Mouse (Mus musculus) embryonic facial prominence, embryonic 15.5 days (tissue): ENCODE measurements around the gene Itln1. TPM values are rescaled to one million over a fixed set of nuclear protein-coding genes. Genes with fewer than 3 reads are reported as not detected.
"Not testable (repeated sequence)": the region's sequence is repeated elsewhere in the genome, so short reads cannot be mapped to it uniquely, and the experiment has no call there.

ENCODE experiments used
- ATAC-seq: fragments of 200-750 bp; cut with Nextera tagmentation; 2 replicates; pipeline ENCODE4 v1.8.0; 2017; ENCODE audit warnings: low read depth, moderate TSS enrichment; ENCODE audit not compliant: insufficient number of reproducible peaks, low FRiP score, low TSS enrichment
- H3K27ac ChIP-seq: fragments of 300-500 bp; sonication (generic); replicated peaks from 2 replicates; pipeline ENCODE4 v1.5.1; 2015; ENCODE audit warnings: mild to moderate bottlenecking, inconsistent platforms
- H3K27me3 ChIP-seq: fragments of 300-500 bp; sonication (generic); 2 replicates; pipeline ENCODE4 v1.6.1; 2015; ENCODE audit warnings: inconsistent platforms
- H3K36me3 ChIP-seq: fragments of 300-500 bp; sonication (generic); 2 replicates; pipeline ENCODE4 v1.6.1; 2015; ENCODE audit warnings: mild to moderate bottlenecking, inconsistent platforms
- H3K4me1 ChIP-seq: fragments of 300-500 bp; sonication (generic); 2 replicates; pipeline ENCODE4 v1.6.1; 2015; ENCODE audit warnings: inconsistent platforms
- H3K4me2 ChIP-seq: fragments of 300-500 bp; sonication (generic); replicated peaks from 2 replicates; pipeline ENCODE4 v1.6.1; 2015; ENCODE audit warnings: mild to moderate bottlenecking, inconsistent platforms
- H3K4me3 ChIP-seq: fragments of 300-500 bp; sonication (generic); replicated peaks from 2 replicates; pipeline ENCODE4 v1.5.1; 2015; ENCODE audit warnings: mild to moderate bottlenecking, inconsistent platforms
- H3K9ac ChIP-seq: fragments of 300-500 bp; sonication (generic); 2 replicates; pipeline ENCODE4 v1.6.1; 2015; ENCODE audit warnings: inconsistent platforms
- H3K9me3 ChIP-seq: fragments of 300-500 bp; sonication (generic); replicated peaks from 2 replicates; pipeline ENCODE4 v1.6.1; 2016; ENCODE audit warnings: inconsistent platforms
- WGBS: fragments of 180-500 bp; shearing (Covaris S2); methylation state at CpG from one replicate; pipeline ENCODE4 v1.1.7; 2015; 5-methylcytosine and 5-hydroxymethylcytosine counted together
- polyA plus RNA-seq: library from polyadenylated mRNA; unstranded; fragments of >200 nt; fragmentation: Nextera tagmentation; extraction: Ambion mirVana; gene quantifications from 2 replicates; pipeline ENCODE4 v1.2.1, GENCODE M21; 2015

The Itln1 gene
- polyA plus RNA-seq, 1 experiment from 2014 or later, result 0.44 TPM

GRCm38 (mm10) chr1:171477758-171478545 is 57.1 kb downstream of the Itln1 start:
- no peak overlapping the region for H3K9ac ChIP-seq
- H3K9me3 ChIP-seq, result peaks cover 8% of the 10 kb centered on the region; the same call in 1 of the 2 replicates
- H3K4me2 ChIP-seq, result peak overlapping the region; percentile 42
- peak overlapping the region; percentile 89 for H3K27ac ChIP-seq
- H3K27me3 ChIP-seq, result no peaks in the 10 kb centered on the region
- H3K4me3 ChIP-seq, result peak overlapping the region; percentile 35
- peak; percentile 88 for ATAC-seq
- H3K36me3 ChIP-seq, result no peaks in the 10 kb centered on the region
- H3K4me1 ChIP-seq, result no peaks in the 10 kb centered on the region
- 46% methylated on average over 27 of the region's 27 CpGs for WGBS

- 69% methylated on average over 8 of the region's 8 CpGs for WGBS
- Histone ChIP-seq H3K4me1 (no peaks in the 10 kb centered on the region), H3K4me3 (no peak overlapping the region), H3K9me3 (peaks cover 5% of the 10 kb centered on the region; the same call in 1 of the 2 replicates), H3K27me3 (no peaks in the 10 kb centered on the region), H3K9ac (no peak overlapping the region), H3K36me3 (no peaks in the 10 kb centered on the region), H3K4me2 (no peak overlapping the region), H3K27ac (peak overlapping the region; percentile 89)
- no peak for ATAC-seq
These were observed 58.0 kb downstream of the Itln1 start for GRCm38 (mm10) chr1:171477123-171477522.

GRCm38 (mm10) chr1:171473920-171474640 is 61.0 kb downstream of the Itln1 start:
- Histone ChIP-seq H3K4me1 (no peaks in the 10 kb centered on the region), H3K4me3 (no peak overlapping the region), H3K9me3 (no peaks in the 10 kb centered on the region), H3K27me3 (no peaks in the 10 kb centered on the region), H3K9ac (no peak overlapping the region), H3K27ac (no peak overlapping the region), H3K36me3 (no peaks in the 10 kb centered on the region), H3K4me2 (no peak overlapping the region)
- ATAC-seq, result no peak
- 59% methylated on average over 9 of the region's 9 CpGs for WGBS

- ATAC-seq, result no peak
- Histone ChIP-seq H3K4me1 (no peaks in the 10 kb centered on the region), H3K27ac (no peak overlapping the region), H3K36me3 (no peaks in the 10 kb centered on the region), H3K9me3 (no peaks in the 10 kb centered on the region), H3K4me2 (no peak overlapping the region), H3K4me3 (no peak overlapping the region), H3K9ac (no peak overlapping the region), H3K27me3 (no peaks in the 10 kb centered on the region)
- WGBS, result 57% methylated on average over 4 of the region's 4 CpGs
These were observed 61.6 kb downstream of the Itln1 start for GRCm38 (mm10) chr1:171473506-171473905.

GRCm38 (mm10) chr1:171471941-171472340 is 63.2 kb downstream of the Itln1 start:
- H3K9me3 ChIP-seq, H3K27me3 ChIP-seq, H3K36me3 ChIP-seq, H3K4me3 ChIP-seq, H3K4me2 ChIP-seq, H3K9ac ChIP-seq, H3K27ac ChIP-seq, ATAC-seq, H3K4me1 ChIP-seq: not testable (repeated sequence)
- WGBS, result 81% methylated on average over 8 of the region's 8 CpGs

- H3K4me1 ChIP-seq, result no peaks in the 10 kb centered on the region
- H3K27ac ChIP-seq, result no peak overlapping the region
- H3K4me2 ChIP-seq, result no peak overlapping the region
- no peaks in the 10 kb centered on the region for H3K9me3 ChIP-seq
- H3K9ac ChIP-seq, result no peak overlapping the region
- H3K27me3 ChIP-seq, result no peaks in the 10 kb centered on the region
- H3K36me3 ChIP-seq, result no peaks in the 10 kb centered on the region
- 42% methylated on average over 1 of the region's 1 CpGs for WGBS
- H3K4me3 ChIP-seq, result no peak overlapping the region
- ATAC-seq, result no peak
These were observed 63.6 kb downstream of the Itln1 start for GRCm38 (mm10) chr1:171471452-171471851.

GRCm38 (mm10) chr1:171470896-171471295 is 64.2 kb downstream of the Itln1 start:
- 86% methylated on average over 5 of the region's 5 CpGs for WGBS
- Histone ChIP-seq H3K27ac (no peak overlapping the region), H3K36me3 (no peaks in the 10 kb centered on the region), H3K4me1 (no peaks in the 10 kb centered on the region), H3K4me3 (no peak overlapping the region), H3K9me3 (no peaks in the 10 kb centered on the region), H3K9ac (no peak overlapping the region), H3K27me3 (no peaks in the 10 kb centered on the region), H3K4me2 (no peak overlapping the region)
- no peak for ATAC-seq

GRCm38 (mm10) chr1:171470371-171470871 is 64.7 kb downstream of the Itln1 start:
- Histone ChIP-seq H3K9ac (no peak overlapping the region), H3K4me3 (no peak overlapping the region), H3K27ac (no peak overlapping the region), H3K4me2 (no peak overlapping the region), H3K27me3 (no peaks in the 10 kb centered on the region), H3K9me3 (no peaks in the 10 kb centered on the region), H3K36me3 (no peaks in the 10 kb centered on the region), H3K4me1 (no peaks in the 10 kb centered on the region)
- 24% methylated on average over 7 of the region's 7 CpGs for WGBS
- 0 out of 2 replicates have a peak, but pooled peaks have one; percentile 19 for ATAC-seq

GRCm38 (mm10) chr1:171469678-171470077 is 65.4 kb downstream of the Itln1 start:
- ATAC-seq, result no peak
- H3K27ac ChIP-seq, result no peak overlapping the region
- H3K27me3 ChIP-seq, result no peaks in the 10 kb centered on the region

More at GRCm38 (mm10) chr1:171469678-171470077, 65.4 kb downstream of the Itln1 start:
- H3K4me1 ChIP-seq, result no peaks in the 10 kb centered on the region
- H3K9me3 ChIP-seq, result no peaks in the 10 kb centered on the region
- WGBS, result 74% methylated on average over 3 of the region's 3 CpGs
- no peak overlapping the region for H3K4me2 ChIP-seq
- no peak overlapping the region for H3K4me3 ChIP-seq
- no peak overlapping the region for H3K9ac ChIP-seq
- no peaks in the 10 kb centered on the region for H3K36me3 ChIP-seq
